Mouse (Mus musculus) thymus, adult 2 months (tissue): ENCODE measurements around the gene Limd1.

ENCODE experiments used
- CTCF ChIP-seq: fragments of 200-500 bp; IDR thresholded peaks from 2 replicates; pipeline ENCODE4 v1.5.1; 2012; ENCODE audit warnings: mild to moderate bottlenecking, control low read depth, low read length, moderate library complexity, borderline replicate concordance; ENCODE audit not compliant: control insufficient read depth, poor library complexity, insufficient read depth; ENCODE audit errors: extremely low read depth
- POLR2A ChIP-seq: fragments of 200-500 bp; IDR thresholded peaks from 2 replicates; pipeline ENCODE4 v1.6.1; 2012; ENCODE audit warnings: mild to moderate bottlenecking, low read length, control low read depth, moderate library complexity; ENCODE audit not compliant: control insufficient read depth, poor library complexity, insufficient read depth; ENCODE audit errors: extremely low read depth

DNA sequence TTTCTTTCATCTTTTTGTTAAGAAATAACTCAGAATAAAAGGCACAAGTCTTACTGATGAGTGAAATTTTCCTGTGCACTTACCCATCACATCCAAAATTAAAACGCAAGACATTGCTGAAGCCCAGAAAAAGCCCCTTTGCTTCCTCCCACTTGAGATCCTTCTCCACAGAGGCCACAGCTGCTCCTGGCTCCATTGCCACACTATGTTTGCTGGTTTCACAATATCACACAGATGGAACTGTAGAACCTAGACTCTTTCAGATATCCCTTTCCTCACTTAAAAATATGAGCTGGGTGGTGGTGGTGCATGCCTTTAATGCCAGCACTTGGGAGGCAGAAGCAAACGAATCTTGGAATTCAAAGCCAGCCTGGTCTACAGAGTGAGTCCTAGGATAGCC lies 34.0 kb downstream of the Limd1 start:
- TF ChIP-seq CTCF (no peak), POLR2A (no peak)
